Mouse (Mus musculus): Measurements from ENCODE around the gene Tox3.

The Tox3 gene

GRCm38 (mm10) chr8:90241461-90241860, 106.7 kb downstream of the Tox3 start:
- no peaks in the 10 kb centered on the region for H3K27me3 ChIP-seq (ENCODE audit: control insufficient read depth, insufficient read depth, low read length, poor library complexity, severe bottlenecking)
- H3K36me3 ChIP-seq (ENCODE audit: control insufficient read depth, insufficient read depth, low read length, poor library complexity, severe bottlenecking) = no peaks in the 10 kb centered on the region
- no peak for DNase-seq (ENCODE audit: low read depth, low spot score)

- H3K36me3 ChIP-seq (ENCODE audit: control insufficient read depth, insufficient read depth, low read length, poor library complexity, severe bottlenecking) = no peaks in the 10 kb centered on the region
- H3K27me3 ChIP-seq (ENCODE audit: control insufficient read depth, insufficient read depth, low read length, poor library complexity, severe bottlenecking) = no peaks in the 10 kb centered on the region
- DNase-seq (ENCODE audit: low read depth, low spot score) = no peak
Observed at GRCm38 (mm10) chr8:90232501-90232900, 115.6 kb downstream of the Tox3 start.

- DNase-seq (ENCODE audit: low read depth, low spot score) = no peak
- H3K27me3 ChIP-seq (ENCODE audit: control insufficient read depth, insufficient read depth, low read length, poor library complexity, severe bottlenecking) = no peaks in the 10 kb centered on the region
- no peaks in the 10 kb centered on the region for H3K36me3 ChIP-seq (ENCODE audit: control insufficient read depth, insufficient read depth, low read length, poor library complexity, severe bottlenecking)
Observed at GRCm38 (mm10) chr8:90224172-90224571, 124.0 kb downstream of the Tox3 start.

GRCm38 (mm10) chr8:90209105-90210037, 138.8 kb downstream of the Tox3 start:
- Histone ChIP-seq H3K27me3 (ENCODE audit: control insufficient read depth, insufficient read depth, low read length, poor library complexity, severe bottlenecking) (no peaks in the 10 kb centered on the region), H3K36me3 (ENCODE audit: control insufficient read depth, insufficient read depth, low read length, poor library complexity, severe bottlenecking) (no peaks in the 10 kb centered on the region)
- no peak for DNase-seq (ENCODE audit: low read depth, low spot score)
